Mouse (Mus musculus): ENCODE measurements around the gene Grik1.

GRCm38 (mm10) chr16:88251049-88251448, 39.0 kb downstream of the Grik1 start:
- TF ChIP-seq CTCF (IDR thresholded peaks at IDR 0.05; ENCODE audit: insufficient read depth, low read depth, low read length), result no peak
- TF ChIP-seq POLR2A (IDR thresholded peaks at IDR 0.05; ENCODE audit: insufficient read depth, low read depth, low read length), result no peak
